Mouse (Mus musculus): ENCODE measurements around the gene Sgip1.

DNA sequence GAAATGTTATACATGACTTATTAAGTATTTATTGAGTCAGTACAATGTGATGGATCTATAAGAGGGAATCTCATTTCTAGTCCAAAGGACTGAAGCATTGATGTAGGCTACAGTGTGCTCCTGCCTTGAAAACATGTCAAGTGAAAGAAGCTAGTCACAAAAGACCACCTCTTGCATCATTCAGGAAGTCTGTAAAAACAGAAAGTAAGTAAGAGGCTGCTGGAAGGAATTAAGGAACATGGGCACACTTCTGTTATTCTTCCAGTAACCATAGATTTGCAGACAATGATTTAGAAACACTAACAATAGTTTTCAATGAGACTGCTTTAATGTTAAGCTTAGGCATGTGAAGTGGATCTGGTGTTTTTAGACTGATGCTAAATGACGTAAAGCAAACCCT lies 60.4 kb downstream of the Sgip1 start:
- TF ChIP-seq CTCF (conservative IDR thresholded peaks at IDR 0.05; ENCODE audit: low read length), result no peak
- TF ChIP-seq NANOG (IDR thresholded peaks at IDR 0.05; ENCODE audit: borderline replicate concordance, low read length), result no peak
- TF ChIP-seq POU5F1 (IDR thresholded peaks at IDR 0.05; ENCODE audit: borderline replicate concordance, low read length), result no peak
